Mouse (Mus musculus): ENCODE measurements at regions not wholly inside any gene's neighbourhood (a gene's known extent, or its start where the extent isn't known, plus 50 kb on each side); places are given as distances from the start of the nearest gene placed in this dataset.

DNA sequence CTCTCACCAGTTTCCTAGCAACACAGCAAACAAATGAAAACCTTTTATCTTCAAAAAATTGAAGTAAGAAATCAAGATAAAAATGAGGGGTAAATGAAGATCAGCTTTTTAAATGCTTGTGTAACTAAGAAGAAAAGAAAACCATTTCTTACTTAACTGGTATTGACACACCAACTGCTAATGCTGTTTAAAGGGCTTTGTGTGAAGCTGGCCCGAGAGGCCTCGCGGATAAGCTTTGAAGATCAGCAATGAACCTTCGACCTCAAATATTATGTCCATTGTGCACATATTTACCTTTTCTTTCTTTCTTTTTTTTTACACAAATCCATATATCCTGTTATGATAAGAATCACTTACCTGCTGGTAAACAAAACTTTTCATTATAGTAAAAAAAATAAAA is 184.0 kb downstream of the Calcrl start:
- TF ChIP-seq CTCF (IDR thresholded peaks at IDR 0.05 in 2 of 3, conservative IDR thresholded peaks at IDR 0.05 in 1 of 3; ENCODE audit: control insufficient read depth in 1 of 3, insufficient read depth in 1 of 3, low read depth in 2 of 3, low read length in 3 of 3, poor library complexity in 1 of 3, severe bottlenecking in 1 of 3) (no peak), GABPA (IDR thresholded peaks at IDR 0.05; ENCODE audit: low read depth, low read length) (no peak), HCFC1 (IDR thresholded peaks at IDR 0.05; ENCODE audit: low read depth, low read length) (no peak), ZKSCAN1 (IDR thresholded peaks at IDR 0.05; ENCODE audit: low read depth, low read length) (no peak)

Measured in MEL (cell line).